Mouse (Mus musculus): ENCODE data around the gene Cib4.

The Cib4 gene

DNA sequence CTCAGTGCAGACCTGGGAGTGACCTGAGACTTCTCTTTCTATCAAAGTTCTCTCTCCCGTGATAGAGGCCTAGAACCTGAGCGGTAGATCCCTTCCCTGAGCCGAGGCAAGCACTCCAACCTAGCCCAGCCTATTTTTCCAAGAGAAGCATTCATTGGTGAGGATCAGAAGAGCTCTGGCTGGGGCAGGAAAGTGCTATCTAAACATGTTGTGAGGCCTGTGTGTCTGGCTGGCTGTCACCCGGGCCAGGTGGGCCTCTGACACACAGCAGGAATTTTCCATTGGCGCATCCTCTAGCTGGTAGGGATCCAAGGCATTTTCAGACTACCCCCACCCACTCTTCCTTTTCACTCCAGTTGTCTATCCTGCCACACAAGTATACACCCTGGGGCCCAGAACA is 26.2 kb upstream of the Cib4 start:
- no peak for DNase-seq (ENCODE audit: low spot score in 2 of 2)

DNA sequence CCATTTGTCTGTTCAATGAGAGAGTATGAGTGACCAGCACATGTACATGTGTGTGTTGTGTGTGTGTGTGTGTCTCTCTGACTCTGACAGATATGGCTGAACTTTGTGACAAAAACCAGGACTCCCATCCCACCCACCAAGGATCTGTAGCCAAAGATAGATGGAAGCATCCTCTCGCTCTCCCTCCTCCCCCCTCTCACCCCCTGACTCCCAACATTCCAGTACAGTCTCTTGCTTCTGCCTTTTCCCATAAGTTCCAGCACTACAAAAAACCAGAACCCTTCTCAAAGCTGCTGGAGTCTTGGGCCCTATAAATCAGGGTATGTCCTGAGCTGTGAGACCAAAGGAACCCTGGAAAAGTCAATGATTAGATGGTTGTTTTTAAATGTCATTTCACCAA is 22.8 kb upstream of the Cib4 start:
- no peak for DNase-seq (ENCODE audit: low spot score in 2 of 2)

DNA sequence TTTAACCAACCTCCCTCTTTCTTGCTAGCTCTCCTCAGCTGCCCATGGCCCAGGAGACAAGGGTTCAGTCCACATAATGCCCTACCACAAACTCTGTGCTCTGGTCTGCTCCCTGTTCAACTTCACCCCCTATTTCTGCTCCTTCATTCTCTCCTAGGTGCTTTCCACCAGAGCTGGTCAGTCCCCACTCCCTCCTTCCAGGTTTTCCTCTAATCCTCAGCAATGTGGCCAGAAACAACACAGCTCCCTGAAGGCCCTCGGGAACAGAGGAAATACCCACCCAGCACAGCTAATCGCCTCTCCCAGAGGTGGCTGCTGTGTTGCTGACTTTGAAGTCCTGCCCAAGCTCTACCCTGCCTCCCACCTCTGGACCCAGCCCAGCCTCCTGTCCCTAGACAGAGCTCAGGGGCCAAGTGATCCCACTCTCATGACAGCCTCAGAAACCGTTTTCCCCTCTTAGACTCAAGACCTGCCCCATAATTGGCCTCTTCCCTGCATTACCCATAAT is 14.4 kb upstream of the Cib4 start:
- no peak for DNase-seq (ENCODE audit: low spot score in 2 of 2)

DNA sequence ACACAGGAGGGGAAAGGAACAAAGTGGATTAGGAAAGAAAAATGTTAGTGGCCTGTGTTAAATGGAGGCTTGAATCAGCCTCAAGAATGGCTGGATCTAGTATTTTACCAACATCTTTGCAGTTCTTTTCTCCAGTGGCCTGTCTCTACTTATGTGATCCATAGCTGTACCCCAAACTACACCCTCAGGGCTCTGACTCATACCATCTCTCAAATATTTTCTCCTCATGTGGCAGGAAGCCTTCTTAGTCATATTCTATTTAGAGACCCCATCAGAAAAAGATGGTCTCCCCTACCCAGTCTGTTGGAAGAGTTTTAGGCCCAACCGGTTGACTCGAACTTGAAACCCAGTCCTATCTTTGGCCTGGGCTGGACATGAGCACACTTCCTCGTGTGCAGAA is 13.8 kb upstream of the Cib4 start:
- DNase-seq (ENCODE audit: low spot score in 2 of 2): no peak

DNA sequence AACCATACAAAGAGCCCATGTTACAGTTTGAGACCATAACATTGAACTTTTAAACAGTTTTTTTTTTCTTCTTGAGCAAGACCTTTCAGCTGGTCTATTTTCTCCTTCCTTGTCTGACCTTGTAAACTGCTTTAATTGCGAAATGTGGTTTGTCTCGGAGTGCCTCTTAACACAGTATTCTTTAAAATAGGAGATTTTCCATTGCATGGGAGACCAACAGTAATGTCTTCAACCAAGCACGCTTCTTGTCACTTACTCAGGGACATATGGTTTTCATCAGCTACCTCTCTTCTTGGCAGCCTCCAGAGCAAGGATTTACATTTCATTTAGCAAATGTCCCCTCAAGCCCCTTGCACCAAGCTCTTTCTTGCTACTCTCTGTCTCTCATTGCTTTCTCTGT is 10.6 kb upstream of the Cib4 start:
- no peak for DNase-seq (ENCODE audit: low spot score in 2 of 2)

DNA sequence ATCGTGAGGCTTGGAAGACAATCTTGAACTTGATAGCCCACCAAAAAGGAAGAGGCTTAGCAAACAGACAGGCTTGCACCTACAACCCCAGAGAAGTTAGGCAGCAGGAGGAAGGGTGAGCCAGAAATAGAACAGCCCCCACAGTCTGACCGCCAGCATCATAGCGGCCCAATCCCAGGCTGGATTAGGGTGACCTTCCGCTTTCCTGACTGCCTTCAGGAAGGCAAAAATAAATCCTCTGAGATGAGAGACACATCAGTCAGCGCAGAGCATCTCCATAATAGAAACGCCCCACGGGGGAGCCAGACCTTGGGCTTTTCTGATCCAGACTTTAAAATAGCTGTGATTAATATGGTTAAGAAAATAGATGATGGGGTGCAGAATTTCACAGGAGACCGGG is 9.3 kb upstream of the Cib4 start:
- DNase-seq (ENCODE audit: low spot score in 2 of 2): no peak

DNA sequence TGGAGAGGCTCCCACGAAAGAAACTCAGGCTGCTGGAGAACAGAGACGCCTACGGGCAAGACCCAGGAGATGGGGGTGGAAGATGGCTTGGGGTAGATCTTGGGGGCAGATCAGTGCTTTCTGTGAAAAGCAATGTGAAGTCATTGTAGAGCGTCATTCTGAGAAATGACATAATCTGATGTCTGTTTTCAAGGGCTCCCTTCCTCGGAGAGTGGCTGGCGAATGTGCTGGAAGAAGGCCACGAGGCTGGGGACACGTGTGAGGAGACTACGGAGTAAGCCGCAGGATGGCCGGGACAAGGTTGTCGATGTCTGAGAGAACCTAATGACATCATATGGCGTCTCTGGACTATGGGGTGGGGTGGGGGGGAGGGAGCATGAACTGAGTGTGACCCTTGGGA is 8.3 kb upstream of the Cib4 start:
- DNase-seq (ENCODE audit: low spot score in 2 of 2): no peak

DNA sequence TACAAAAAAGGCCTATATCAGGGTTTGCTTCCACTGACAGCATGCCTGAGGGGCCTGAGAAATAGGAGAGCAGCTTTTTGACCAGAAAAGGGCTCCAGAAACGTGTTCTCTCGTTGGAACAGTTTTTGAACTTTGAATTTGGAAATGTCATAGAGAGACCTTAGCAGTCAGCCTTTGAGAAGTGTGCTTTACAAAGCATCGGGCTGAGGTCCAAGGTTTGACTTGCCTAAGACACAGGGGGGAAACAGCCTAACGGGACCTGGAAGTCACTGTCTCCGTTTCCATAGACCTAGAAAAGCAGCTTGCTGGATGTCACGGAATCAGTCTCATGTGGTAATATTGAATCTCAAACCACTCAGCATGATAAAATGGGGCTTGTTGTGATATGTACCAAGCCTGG is 6.4 kb upstream of the Cib4 start:
- no peak for DNase-seq (ENCODE audit: low spot score in 2 of 2)

DNA sequence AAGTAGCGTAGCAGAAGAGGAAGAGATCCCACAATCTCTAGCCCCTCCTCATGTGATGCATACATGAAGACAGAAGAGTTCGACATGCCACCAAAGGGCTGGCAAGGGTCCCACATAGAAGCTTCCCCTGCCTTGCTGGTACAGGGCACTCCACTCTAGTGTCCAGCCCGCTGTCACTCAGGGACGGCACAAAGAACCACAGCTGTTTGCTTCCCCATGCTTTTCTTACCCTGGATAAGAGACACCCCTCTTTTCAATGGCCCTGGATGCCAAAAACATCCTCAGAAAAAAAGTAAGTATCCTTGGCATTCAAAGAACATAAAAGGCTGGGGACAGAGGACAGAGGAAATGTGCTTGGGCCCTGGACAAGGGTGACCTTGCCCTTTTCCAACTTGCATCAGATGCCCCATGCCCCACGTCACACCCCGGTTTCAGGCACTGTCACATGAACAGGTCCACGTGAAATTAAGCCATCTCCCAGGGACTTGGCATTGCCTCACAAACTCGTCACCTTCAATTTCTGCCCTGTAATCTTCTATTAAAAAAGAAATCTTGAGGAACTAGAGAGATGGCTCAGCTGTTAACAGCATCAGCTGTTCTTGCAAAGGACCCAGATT is 5.5 kb upstream of the Cib4 start:
- no peak for DNase-seq (ENCODE audit: low spot score in 2 of 2)

DNA sequence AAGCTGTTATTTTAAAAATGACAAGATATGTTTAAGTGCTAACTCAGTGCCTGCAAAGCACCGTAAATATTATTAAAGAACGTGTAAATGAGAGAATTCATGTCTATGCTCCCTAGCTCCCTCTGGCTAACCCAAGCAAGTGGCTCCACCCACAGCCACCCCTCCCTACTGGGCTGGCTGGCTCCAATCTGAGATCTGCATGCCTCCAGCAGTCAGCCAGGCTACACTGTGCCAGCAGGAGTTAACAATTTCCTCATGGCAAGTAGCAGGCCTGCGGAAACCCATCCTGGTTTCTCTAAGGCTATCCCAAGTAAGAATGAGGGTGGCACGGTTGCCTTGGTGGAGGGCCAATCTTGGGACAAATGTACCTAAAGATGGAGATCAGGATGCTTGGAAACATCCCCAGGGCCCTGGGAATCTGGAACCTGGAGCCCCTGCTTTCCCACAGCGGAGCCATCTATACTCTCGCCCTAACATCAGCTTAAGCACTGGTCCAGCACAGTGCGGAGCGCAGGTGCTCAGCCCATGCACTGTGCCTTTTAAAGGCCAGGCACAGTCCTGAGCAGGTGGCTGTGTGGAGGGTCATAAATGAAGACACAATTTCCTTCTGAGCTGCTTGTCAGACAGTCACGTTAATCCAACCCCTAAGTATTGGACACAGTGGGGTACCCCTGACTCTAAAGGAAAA is 4.8 kb upstream of the Cib4 start:
- no peak for DNase-seq (ENCODE audit: low spot score in 2 of 2)

DNA sequence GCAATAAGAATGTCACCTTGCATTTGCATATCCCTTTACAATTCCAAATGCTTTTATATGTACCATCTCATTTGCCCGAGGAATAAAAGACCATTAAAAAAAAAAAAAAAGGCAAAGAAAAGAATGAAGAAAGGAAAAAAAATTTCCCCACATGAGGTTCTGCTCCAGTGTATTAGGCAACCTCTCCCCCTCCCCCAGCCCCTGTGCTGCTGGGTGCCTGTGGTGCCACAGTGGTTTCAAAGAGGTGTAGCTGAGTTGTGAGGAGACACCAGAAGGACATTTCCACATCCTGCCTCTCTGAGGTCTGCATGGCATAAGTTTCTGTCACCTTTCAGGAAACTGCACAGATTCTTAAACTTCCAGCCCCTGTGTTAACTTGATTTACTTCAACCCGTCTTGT is 3.0 kb upstream of the Cib4 start:
- no peak for DNase-seq (ENCODE audit: low spot score in 2 of 2)

DNA sequence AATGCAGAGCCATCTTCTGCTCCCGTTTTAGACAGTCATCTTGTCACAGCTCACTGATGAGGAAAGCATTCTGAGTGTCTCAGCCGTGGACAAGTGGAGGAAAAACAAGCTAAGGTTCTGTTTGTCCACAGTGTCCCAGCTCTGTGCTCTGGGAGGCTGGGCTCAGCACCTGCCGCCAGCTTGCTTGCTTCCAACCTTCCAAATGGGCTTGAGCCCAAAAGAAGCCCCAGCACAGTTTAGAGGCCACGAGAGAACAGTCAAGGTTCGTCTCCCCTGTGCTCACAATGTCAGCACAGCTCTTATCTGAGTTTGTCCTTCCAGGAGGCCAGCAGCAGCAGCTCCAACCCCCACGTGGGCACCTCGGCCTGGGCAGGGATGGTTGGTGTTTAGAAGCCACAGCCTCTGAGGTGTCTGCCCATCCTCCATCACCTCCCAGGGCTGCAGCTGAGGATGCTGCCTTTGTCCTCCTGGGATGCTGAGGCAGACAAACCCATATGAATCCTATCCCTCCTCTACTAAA is 9.5 kb downstream of the Cib4 start:
- no peak for DNase-seq (ENCODE audit: low spot score in 2 of 2)

DNA sequence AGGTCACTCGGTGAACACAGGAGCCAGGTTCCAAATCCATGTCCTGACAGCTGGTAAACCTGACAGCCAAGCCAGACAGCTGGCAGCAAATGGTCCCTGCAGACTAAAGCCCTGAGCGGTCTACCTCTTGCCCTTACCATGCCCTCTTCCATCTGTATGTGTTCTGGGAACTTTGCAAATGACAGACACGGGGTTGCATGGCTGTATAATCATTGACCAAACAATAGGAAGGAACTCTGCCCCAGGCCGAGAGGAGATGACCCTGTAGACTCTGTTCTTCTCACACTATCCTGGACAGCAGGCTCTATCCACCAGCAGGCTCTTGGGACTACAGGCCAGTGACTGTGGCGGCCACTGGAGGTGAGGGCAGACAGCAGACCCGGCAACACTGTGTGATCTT is 11.0 kb downstream of the Cib4 start:
- DNase-seq (ENCODE audit: low spot score in 2 of 2): no peak

DNA sequence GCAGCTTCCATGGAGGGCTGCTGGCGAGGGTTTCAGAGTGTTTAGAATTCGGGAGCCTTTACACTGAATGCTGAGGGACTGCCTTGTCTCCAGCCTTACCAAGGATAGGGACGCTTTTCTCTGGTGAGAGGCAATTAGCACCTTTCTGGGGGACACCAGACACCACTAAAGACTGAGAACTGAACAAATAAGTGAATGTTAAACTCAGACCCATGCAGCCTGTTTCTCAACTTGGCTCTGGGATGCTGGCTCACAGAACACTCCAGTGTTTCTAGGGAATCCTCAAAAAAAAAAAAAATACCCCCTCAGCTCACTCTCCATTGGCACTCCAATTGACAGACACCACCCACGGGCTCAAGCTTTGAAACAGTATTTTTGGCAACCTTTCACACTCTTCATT is 16.7 kb downstream of the Cib4 start:
- DNase-seq (ENCODE audit: low spot score in 2 of 2): no peak

DNA sequence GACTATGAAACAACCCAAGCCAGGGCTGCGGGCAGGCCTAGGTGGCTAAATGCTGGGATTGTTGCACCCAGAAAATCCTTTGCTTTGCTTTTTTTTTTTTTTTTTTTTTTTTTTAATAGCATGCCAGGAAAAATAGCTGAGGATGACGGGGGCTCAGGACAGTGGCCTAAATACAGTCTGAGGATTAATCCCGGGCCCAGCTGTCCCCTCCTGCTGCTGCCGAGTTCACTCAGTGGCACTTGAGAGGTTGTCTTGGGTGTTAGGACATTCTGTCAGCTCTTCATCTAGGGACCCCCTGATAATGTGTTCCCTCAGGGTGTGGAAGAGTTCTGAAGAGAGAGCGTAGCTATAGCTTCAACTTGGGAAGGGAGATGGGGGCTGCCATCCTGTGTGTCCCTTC is 18.5 kb downstream of the Cib4 start:
- no peak for DNase-seq (ENCODE audit: low spot score in 2 of 2)

DNA sequence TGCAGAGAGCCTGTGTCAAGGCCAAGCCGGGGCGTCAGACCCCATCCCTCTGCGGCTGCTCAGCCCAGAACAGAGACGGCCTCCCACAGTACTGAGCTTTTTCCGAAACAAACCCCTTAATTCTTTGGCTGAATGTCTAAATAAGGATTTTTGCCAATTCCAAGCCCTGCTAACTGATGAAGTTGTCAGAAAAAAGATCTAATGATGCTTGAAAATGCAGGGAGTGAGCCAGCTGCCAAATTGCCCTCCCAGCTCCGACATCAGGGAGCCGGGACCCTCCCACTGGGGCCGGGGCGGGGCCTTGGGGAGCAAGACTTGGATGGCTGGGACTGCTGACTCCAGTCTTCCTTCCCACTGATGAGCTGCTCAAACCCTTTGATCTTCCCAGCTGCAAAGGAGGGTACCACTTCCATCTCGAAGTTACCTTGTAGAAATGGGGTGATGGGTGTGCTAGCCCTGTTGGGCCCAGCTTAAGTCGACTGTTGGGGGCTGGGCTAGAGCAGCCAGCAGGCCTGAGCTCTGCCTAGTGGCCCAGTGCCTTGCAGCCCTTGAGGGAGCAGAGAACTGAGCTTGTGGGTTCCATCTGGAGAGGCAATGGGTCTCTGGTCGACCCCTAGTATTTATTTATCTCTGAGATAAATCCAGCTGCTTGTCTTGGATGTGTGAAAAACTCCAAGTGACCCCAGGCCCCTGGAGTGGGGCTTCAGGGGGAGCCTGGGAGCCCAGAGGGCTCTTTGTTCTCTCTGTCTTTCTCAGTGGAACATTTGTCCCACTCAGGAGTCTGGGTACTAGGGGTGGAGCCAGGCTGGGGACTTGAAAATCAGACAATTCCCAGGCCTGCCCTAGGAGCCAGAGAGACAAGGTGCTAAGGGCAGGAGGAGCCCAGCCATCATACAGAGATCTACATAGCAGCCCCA is 19.5 kb downstream of the Cib4 start:
- DNase-seq (ENCODE audit: low spot score in 2 of 2): peak; percentile 25 to 34

DNA sequence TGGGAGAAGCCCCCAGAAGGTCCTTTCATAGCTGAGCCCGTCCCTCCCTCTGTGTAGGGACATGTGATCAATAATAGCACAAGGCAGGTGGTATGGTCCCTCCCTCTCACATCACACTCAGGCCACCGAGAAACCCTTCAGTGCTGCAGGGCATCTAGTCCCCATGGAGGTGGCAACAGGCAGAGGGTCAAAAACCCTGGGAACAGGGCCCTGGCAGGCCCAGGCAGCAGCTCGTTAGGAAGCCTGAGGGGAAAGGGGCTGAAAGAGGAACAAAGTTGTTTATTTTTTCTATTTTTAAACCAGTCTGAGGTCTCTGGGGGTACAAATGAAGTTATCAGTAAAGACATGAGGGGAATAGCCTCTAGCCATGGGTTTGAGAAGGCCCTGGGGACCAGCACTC is 21.4 kb downstream of the Cib4 start:
- no peak for DNase-seq (ENCODE audit: low spot score in 2 of 2)

DNA sequence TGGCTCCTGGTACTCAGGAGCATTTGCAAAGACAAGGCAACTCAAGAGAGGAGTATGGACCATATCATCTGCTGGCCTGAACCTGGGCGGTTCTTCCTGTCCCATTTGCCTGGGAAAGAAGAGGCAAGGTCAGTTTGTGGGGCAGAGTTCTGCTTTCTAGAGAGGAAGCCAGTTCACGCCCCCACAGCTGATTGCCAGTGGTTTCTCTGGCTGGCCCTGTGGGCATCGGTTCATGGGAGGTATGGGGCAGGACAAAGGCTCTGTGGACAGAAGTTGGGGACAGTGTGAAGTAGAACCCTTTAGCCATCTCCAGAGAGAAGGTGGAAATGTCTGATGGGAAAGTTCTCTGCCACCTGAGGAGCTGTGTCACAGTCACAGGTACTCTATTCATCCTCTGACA is 22.5 kb downstream of the Cib4 start:
- no peak for DNase-seq (ENCODE audit: low spot score in 2 of 2)

DNA sequence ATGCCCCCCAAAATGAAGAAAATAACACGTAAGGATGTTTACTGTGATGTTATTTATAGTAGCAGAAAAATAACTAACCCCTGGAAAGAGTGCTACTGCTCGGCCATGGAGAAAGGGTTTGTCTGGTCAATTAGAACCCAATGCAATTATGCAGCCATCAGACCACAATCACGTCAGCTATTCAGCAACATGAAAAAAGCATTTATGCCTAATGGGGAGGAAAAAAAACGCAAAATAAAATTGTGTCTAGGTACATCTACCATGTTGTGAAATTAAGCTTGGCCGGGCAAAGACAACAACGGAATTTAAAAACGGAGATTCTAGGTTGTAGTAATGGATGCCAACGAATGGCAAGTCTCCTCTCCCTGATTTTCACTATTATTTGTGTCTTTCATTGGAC is 23.2 kb downstream of the Cib4 start:
- no peak for DNase-seq (ENCODE audit: low spot score in 2 of 2)

DNA sequence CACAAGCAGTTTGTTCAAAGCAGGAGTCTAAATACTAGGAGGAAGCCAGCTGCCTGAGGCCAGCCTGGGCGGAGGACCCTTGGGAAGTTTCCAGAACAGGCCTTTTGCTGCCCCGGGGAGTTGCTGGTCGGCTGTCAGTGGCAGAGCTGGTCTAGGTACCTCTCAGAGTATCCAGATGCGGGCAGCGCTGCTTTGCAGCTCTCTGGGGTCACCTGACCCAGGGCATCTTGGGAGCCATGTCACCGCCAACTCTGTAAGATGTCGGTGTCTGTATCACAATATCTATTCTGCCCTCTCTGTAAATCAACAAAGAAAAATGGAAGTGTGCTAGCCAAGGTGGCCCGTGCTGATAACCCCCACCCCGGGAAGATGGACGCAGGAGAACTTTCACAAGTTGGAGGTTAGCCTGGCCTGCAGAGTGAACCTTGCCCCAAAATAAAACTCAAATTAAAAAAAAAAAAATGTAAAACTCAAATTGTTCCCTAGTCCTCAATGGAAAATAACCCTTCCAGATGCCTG is 25.4 kb downstream of the Cib4 start:
- no peak for DNase-seq (ENCODE audit: low spot score in 2 of 2)

DNA sequence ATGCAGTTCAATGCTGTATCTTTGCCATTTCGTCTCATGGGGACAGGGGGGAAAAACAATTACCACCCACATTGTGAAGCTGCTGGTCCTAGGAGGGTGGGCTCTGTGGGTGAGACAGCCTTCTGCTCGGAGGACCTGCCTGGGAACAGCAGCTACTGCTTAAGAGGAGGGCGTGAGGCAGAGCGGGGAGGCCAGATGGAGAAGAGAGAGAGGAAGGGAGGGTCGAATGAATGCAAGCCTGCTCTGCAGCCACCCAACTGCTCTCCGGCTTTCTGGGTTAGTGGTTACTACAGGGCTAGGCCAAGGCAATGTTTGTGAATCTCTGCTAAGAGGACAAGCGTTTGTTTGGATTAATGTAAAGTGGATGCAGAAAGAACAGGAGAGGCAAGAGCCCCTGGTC is 26.1 kb downstream of the Cib4 start:
- no peak for DNase-seq (ENCODE audit: low spot score in 2 of 2)

DNA sequence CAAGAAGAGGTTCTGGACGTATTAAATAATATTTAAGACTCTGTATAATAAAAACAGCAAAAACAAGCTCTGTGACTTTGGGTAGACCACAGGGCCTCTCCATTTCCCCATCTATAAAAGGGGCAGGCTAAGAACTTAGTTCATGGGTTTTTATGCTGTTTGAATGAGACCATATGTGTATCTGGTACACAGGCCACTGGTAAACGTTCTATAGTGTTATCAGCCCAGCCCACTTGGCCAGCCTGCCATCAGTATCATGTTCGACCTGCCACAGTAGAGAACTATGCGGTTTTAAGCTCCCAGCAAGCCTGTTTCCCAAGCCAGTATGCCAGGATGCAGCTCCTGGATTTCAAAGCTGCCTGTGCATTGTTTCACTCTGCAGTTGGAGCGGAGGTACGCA is 27.1 kb downstream of the Cib4 start:
- DNase-seq (ENCODE audit: low spot score in 2 of 2): no peak

Data from frontal cortex, postnatal 10 days (tissue).